Mouse (Mus musculus): ENCODE measurements around the gene Gpr156.

Gpr156 gene

GRCm38 (mm10) chr16:37916138-37916817 is at the start of gene Gpr156:
TSS of gene Gpr156 (plus strand) at chr16:37916496.
- DNase-seq: peak; percentile 48

GRCm38 (mm10) chr16:37867791-37868505 is 48.3 kb upstream of the Gpr156 start, which contains the start of gene Lrrc58:
TSS of gene Lrrc58 (plus strand) at chr16:37868389.
- peak; percentile 90 for DNase-seq

DNA sequence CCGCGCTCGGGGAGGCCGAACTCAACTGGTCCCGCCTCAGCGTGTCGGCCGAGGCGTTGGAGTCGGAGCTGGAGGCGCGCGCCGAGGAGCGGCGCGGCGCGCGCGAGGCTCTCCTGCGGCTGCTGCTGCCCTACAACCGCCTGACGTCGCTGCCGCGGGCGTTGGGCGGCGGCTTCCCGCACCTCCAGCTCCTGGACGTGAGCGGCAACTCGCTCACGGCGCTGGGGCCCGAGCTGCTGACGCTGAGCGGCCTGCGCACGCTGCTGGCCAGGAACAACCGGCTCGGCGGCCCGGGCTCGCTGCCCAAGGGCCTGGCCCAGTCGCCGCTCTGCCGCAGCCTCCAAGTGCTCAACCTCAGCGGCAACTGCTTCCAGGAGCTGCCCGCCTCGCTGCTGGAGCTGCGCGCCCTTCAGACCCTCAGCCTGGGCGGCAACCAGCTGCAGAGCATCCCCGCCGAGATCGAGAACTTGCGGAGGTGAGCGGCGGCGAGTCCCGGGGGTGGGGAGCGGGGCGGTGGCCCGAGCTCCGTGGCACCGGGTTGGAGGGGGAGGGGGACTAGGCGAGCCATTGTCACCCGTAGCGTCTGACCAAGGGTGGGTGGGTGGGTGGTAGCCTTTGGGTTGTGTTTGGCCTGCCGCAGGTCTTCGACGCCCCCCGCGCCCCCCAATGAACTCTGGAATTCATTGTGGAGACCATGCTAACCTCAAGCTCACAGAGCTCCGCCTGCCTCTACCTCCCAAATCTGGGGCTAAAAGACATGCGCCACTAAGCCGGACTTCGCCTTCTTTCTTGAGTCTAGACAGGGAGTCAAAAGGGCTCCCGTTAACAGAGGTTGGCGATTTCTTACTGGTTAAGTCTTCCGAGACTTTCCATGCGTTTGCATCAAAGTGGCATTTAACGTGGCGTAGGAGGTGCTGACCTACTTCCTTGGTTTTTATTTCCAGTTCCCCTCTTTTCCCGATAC is 47.5 kb upstream of the Gpr156 start:
- DNase-seq: peak; percentile 62

- DNase-seq: no peak
These were observed 46.6 kb upstream of the Gpr156 start for GRCm38 (mm10) chr16:37869470-37870231.

DNA sequence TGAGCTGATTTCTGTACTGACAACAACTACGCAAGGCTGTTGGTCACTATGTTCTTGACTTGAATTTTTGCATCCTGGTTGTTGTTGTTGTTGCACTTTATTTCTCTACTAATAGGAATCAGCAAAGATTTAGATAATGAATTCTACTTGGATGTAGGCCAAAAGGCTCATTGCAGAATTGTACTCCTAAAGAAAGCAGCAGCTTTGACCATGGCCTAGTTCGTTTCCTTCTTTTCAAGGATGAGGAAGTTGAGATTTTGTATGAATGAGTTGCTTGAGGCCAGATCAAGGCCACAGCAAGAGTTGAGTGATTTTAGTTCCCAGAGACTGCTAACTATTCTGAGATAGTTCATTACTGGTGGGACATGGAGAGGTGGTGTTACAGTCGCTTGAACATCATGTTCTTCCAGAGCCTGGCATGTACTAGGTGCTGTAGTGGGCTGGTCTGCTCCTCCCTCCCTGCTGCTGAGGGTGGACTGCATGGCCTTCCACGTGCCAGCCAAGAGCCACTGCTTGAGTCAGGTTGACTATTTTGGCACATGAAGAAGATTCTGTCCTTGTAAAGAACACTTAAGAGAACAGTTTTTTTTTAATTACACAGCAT is 45.1 kb upstream of the Gpr156 start:
- no peak for DNase-seq

DNA sequence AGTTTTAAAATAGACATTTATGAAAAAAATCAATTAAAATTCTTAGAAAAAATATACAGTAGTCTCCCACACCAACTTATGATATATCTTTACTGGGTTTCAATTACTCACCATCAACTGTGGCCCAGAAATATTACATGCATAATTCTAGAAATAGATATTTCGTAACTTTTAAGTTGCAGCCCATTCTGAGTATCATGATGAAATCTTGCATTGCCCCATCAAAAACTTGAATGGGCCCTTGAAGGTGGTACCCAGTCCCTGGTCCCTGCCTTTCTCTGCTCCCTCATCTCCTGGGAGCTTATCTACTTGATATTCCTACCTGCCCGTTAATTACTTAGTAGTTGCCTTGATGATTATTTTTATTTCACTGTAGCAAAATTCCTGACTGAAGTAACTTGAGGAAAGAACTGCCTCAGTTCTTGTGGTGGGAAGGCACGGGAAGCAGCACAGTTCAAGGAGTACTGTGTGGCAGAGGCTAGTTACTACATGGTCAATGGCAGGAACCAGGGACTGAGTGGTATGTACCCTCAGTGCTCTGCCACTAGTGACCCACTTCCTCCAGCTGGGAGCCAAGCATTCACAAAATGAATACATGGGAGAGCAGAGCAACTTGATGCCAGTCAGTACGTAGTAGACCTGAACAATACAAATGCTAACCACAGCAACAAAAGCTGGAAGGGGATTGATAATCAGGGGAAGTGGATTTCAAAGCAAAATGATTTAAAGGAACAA is 41.6 kb upstream of the Gpr156 start:
- DNase-seq: no peak

DNA sequence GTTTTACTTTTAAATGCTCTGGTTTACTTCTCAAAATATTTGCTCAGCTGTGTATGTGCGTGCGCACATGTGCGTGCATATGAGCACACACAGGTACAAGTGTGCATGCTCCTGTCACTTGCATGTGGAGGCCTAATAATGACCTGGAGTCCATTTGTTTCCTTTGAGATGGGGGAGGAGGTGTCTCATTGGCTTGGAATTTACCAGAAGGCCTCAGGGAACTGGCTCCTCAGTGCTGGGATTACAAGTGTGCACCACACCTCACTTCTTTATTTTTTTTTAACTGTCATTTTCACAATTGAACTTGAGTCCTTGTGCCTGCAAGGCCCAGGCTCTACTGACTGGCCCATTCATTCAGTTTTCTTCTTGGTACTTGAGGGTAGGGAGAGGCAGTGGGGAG is 38.9 kb upstream of the Gpr156 start:
- DNase-seq: no peak

- no peak for DNase-seq
These were observed 37.3 kb upstream of the Gpr156 start for GRCm38 (mm10) chr16:37878951-37879505.

GRCm38 (mm10) chr16:37879750-37880419 is 36.4 kb upstream of the Gpr156 start:
- DNase-seq: no peak

DNA sequence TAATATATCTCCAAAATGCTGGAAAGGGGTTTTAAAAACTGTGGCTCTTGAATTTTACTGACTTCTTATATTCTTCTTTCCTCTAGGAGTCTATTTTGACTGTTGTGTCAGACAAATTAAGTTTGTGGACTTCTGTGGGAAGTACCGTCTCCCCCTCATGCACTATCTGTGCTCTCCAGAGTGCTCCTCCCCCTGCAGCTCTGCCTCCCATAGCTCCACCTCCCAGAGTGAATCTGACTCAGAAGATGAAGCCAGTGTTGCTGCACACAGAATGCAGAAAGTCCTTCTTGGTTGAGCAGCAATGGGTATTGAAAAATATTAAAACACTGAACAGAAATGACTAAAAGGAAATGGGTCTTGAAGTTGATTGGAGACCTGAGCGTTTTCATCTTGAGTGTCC is 35.1 kb upstream of the Gpr156 start:
- DNase-seq: no peak

GRCm38 (mm10) chr16:37888986-37889385 is 27.3 kb upstream of the Gpr156 start:
- DNase-seq: no peak

GRCm38 (mm10) chr16:37892667-37893066 is 23.6 kb upstream of the Gpr156 start:
- DNase-seq: no peak

GRCm38 (mm10) chr16:37893381-37893780 is 22.9 kb upstream of the Gpr156 start:
- DNase-seq: no peak

GRCm38 (mm10) chr16:37893942-37894341 is 22.4 kb upstream of the Gpr156 start:
- no peak for DNase-seq

GRCm38 (mm10) chr16:37898790-37899189 is 17.5 kb upstream of the Gpr156 start:
- DNase-seq: no peak

DNA sequence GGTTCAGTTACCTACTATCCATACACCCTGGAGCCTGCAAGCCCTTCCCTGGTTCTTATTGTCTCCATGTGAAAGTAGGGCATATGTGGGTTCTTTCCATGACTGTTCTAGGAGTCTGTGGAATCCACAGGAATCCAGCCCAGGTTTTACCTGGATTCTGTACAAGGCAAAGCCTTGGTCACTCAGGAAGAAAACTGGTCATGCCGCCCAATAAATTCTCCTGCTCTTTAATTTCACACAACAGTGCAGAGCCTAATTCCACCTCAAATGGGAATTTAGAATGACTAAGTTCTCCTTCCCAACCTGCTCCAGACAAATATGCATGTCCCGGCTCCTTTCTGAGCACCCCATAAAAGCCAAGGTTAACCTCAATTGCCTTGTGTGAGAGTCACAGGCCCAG is 16.9 kb upstream of the Gpr156 start:
- no peak for DNase-seq

- DNase-seq: no peak
These were observed 15.0 kb upstream of the Gpr156 start for GRCm38 (mm10) chr16:37901318-37901717.

GRCm38 (mm10) chr16:37906456-37906855 is 9.8 kb upstream of the Gpr156 start:
- no peak for DNase-seq

GRCm38 (mm10) chr16:37911086-37911485 is 5.2 kb upstream of the Gpr156 start:
- DNase-seq: no peak

DNA sequence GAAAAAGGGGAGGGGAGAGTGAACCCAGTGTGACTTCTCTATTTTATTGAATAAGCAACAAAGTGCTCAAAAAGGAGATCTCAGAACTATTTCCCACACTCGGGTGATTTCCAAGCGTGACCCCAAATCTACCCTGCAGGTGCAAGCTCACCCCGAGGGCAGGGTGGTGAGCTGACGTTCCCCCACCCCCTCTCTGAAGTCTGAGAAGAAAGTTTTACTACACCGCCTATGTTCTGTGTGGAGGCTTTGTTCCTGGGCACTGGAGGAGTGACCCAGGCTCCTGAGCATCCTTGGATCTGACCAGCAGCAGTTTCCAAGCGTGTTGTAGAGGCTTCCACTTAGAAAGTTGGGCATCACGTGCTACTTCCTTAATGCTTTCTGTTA is 514 bp downstream of the Gpr156 start:
- DNase-seq: peak; percentile 74
